Mouse (Mus musculus) 3134 (cell line): ENCODE results near the gene Luzp1.

Experiments
- DNase-seq: peaks from one replicate; pipeline ENCODE4 v3.0.0-alpha.2; 2011; ENCODE audit warnings: low spot score; ENCODE audit not compliant: insufficient read length; ENCODE audit errors: extremely low read depth

Gene Luzp1

GRCm38 (mm10) chr4:136462086-136462838 is 7.3 kb upstream of the Luzp1 start, which contains the start of gene 6030445D17Rik:
Gene 6030445D17Rik (plus strand): TSS chr4:136462250.
- peak; percentile 88 for DNase-seq

GRCm38 (mm10) chr4:136462839-136463178 is 6.8 kb upstream of the Luzp1 start:
- DNase-seq: no peak

- no peak for DNase-seq
These were observed 6.1 kb upstream of the Luzp1 start for GRCm38 (mm10) chr4:136463436-136463835.

GRCm38 (mm10) chr4:136466226-136466625 is 3.3 kb upstream of the Luzp1 start:
- DNase-seq: peak; percentile 36

GRCm38 (mm10) chr4:136468553-136469327 is 821 bp upstream of the Luzp1 start:
- DNase-seq: peak; percentile 21

DNA sequence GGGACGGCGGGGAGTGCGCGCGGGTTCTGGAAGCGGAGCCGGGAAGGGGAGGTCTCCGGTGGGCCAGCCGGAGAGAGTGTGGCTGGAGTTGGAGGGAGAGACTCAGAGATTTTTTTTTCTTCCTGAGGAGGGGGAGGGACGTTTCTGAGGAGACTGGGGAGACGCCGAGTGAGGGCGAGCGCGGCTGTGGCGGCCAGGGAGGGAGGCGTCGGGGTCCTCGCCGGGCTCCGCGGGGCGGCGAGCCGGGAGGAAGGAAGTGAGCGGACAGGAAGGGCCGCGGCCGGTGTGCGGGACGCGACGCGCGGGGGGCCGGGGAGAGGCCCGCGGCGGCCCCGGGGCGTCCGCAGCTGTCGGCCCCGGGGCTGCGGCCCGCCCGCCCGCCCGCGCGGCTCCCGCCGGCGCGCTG is 383 bp downstream of the Luzp1 start:
- DNase-seq: no peak

GRCm38 (mm10) chr4:136470347-136471071 is 948 bp downstream of the Luzp1 start:
- peak; percentile 78 for DNase-seq

- no peak for DNase-seq
These were observed 7.1 kb downstream of the Luzp1 start for GRCm38 (mm10) chr4:136476692-136477091.

DNA sequence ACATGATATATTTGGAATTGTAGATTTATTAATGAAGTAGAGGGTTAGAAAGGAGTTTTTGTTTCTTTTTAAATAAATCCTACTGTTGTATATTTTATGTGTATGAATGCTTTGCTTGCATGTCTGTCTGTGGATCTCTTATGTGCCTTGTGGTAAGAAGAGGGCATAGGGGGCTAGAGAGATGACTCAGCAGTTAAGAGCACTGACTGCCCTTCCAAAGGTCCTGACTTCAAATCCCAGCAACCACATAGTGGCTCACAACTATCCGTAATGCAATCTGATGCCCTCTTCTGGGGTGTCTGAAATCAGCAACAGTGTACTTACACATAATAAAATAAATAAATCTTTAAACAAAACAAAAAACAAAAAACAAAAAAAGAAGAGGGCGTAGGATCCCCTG is 17.0 kb downstream of the Luzp1 start:
- DNase-seq: peak; percentile 36

DNA sequence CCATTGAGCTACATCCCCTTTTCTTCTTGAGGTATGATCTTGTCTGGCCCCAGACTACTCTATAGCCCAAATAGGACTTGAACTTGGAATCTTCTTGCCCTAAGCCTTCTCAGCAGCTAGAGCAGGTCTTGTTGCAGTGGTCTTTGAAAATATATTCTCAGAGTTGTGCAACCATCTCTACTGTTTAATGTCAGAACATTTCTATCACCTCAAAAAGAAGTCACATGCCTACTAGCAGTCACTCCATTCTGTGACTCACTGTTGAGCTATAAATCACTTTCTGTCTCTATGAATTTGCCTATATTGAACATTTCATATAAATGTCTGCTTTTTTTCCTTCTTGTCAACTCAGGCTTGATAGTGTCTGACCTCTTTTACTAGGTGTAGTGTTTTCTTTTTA is 26.4 kb downstream of the Luzp1 start:
- DNase-seq: no peak

DNA sequence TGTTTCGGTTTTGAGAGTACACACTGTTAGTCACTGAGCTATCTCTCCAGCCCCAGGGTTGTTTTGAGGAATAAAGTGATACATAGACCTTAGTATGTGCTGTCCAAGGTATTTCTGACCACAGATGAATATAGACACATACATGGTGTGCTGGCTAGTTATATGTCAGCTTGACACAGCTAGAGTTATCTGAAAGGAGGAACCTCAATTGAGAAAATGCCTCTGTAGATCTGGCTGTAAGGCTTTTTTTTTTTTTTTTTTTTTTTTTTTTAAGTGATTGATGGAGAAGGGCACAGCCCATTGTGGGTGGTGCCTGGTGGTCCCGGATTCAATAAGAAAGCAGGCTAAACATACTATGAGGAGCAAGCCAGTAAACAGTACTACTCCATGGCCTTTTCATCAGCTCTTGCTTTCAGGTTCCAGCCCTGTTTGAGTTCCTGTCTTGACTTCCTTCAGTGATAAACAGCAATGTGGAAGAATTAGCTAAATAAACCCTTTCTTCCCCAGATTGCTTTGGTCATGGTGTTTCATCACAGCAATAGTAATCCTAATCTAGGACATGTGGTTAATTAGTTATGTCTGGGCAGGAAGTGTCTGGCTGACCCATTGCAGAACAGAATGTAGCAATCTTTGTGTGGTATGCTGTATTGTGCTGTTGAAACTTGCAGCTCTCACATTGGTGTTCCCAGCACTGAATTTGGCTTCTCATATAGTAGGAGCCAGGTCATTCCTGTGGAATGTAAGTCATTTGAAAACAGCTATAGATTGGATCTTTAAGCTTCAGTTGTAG is 36.1 kb downstream of the Luzp1 start:
- no peak for DNase-seq

- DNase-seq: no peak
These were observed 40.3 kb downstream of the Luzp1 start for GRCm38 (mm10) chr4:136509857-136510256.

GRCm38 (mm10) chr4:136511708-136512107 is 42.1 kb downstream of the Luzp1 start:
- no peak for DNase-seq

GRCm38 (mm10) chr4:136512905-136513304 is 43.3 kb downstream of the Luzp1 start:
- peak; percentile 40 for DNase-seq

DNA sequence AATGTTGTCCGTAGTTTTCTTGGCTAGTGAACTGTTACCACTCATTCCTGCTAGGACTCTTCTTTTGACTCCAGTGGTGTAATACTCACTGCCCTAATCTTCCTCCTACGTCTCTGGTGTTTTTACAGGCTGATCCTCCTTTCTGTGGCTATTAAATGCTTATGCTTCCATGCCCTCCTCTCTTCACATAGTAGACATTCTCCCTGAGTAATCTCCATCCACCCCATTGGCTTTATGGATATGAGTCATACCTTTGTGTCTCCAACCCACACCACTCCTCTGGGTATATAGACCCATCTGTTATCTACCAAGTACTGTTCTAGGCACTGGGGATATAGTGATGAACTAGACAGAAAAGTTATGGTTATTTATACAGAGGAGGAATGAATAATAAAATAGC is 48.6 kb downstream of the Luzp1 start:
- DNase-seq: no peak

GRCm38 (mm10) chr4:136518576-136518975 is 49.0 kb downstream of the Luzp1 start:
- no peak for DNase-seq

GRCm38 (mm10) chr4:136519866-136520265 is 50.3 kb downstream of the Luzp1 start:
- DNase-seq: no peak

GRCm38 (mm10) chr4:136521898-136522297 is 52.3 kb downstream of the Luzp1 start:
- no peak for DNase-seq

GRCm38 (mm10) chr4:136524309-136524708 is 54.7 kb downstream of the Luzp1 start:
- no peak for DNase-seq

DNA sequence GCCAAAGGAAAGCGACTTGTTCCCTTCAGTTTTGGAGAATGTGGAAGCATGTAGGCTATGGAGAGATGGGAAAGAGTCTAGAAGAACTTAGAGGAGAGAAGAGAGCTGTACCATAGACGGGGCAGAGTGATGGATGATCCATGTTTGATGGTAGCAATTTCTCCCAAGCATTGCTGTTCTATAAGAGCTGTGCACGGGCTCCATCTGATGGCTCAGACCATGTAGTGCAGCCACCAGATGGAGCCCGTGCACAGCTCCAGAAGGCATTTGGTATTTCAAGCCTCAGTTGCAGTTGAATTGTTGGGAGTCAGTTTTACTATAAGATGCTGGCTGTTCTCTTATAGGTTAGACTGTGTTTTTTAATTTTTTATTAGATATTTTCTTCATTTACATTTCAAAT is 56.9 kb downstream of the Luzp1 start:
- no peak for DNase-seq

DNA sequence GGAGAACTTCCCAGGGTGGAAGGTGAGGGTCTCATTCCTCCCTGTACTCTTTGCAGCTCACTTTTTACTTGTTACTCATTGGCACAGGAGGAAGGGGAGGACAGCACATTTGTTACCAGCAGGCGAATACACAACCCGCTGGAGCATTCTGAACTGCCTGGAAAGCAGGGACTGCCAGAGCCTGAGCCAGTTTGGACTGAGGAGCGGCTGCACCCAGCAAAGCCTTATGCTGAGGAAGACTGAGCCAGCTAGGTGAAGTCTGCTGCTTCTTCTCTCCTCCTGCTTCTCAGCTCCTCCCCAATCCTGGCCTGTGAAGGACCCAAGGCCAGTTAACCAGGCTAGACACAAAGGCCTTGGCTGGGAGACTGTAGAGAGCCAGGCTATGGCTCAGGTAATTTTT is 75.6 kb downstream of the Luzp1 start:
- DNase-seq: no peak
